Mouse (Mus musculus) lung, postnatal 4 days (tissue): Measurements from ENCODE around the gene Trem2.
"Not testable (repeated sequence)": the region's sequence is repeated elsewhere in the genome, so short reads cannot be mapped to it uniquely, and the experiment has no call there.

Experiments used
- DNase-seq, 2 experiments: peaks; one replicate each; pipeline ENCODE4 v3.0.0; 2021

Gene Trem2

GRCm38 (mm10) chr17:48352976-48353375 is 6.8 kb downstream of the Trem2 start:
- not testable (repeated sequence) for DNase-seq

GRCm38 (mm10) chr17:48355822-48356221 is 9.6 kb downstream of the Trem2 start:
- no peak for DNase-seq

GRCm38 (mm10) chr17:48357892-48358291 is 11.7 kb downstream of the Trem2 start:
- DNase-seq, result no peak

- DNase-seq, result no peak
These were observed 13.4 kb downstream of the Trem2 start, which contains the start of gene Treml1 for GRCm38 (mm10) chr17:48359616-48360015. Gene Treml1 (plus strand): TSS chr17:48359916.

- no peak for DNase-seq
These were observed 14.3 kb downstream of the Trem2 start for GRCm38 (mm10) chr17:48360462-48360861.

GRCm38 (mm10) chr17:48362346-48362745 is 16.1 kb downstream of the Trem2 start:
- DNase-seq, result no peak

- DNase-seq, result peak; percentile 23 to 34
These were observed 16.8 kb downstream of the Trem2 start for GRCm38 (mm10) chr17:48362966-48363365.

GRCm38 (mm10) chr17:48363421-48363965 is 17.3 kb downstream of the Trem2 start:
- DNase-seq, result no peak

- DNase-seq, result no peak
These were observed 19.4 kb downstream of the Trem2 start for GRCm38 (mm10) chr17:48365511-48366155.

- no peak for DNase-seq
These were observed 20.6 kb downstream of the Trem2 start for GRCm38 (mm10) chr17:48366806-48367205.

GRCm38 (mm10) chr17:48371621-48372020 is 25.4 kb downstream of the Trem2 start:
- no peak for DNase-seq

GRCm38 (mm10) chr17:48372987-48373386 is 26.8 kb downstream of the Trem2 start:
- DNase-seq, result no peak

GRCm38 (mm10) chr17:48376102-48376501 is 29.9 kb downstream of the Trem2 start:
- no peak for DNase-seq

GRCm38 (mm10) chr17:48379050-48379449 is 32.8 kb downstream of the Trem2 start:
- DNase-seq, result no peak

- DNase-seq, result no peak
These were observed 39.7 kb downstream of the Trem2 start for GRCm38 (mm10) chr17:48385786-48386461.

- DNase-seq, result no peak
These were observed 42.5 kb downstream of the Trem2 start for GRCm38 (mm10) chr17:48388666-48389065.

GRCm38 (mm10) chr17:48389442-48389841 is 43.2 kb downstream of the Trem2 start:
- no peak for DNase-seq

- no peak for DNase-seq
These were observed 45.2 kb downstream of the Trem2 start for GRCm38 (mm10) chr17:48391446-48391845.

- DNase-seq, result no peak
These were observed 46.4 kb downstream of the Trem2 start for GRCm38 (mm10) chr17:48392616-48393015.

- DNase-seq, result no peak
These were observed 55.5 kb downstream of the Trem2 start for GRCm38 (mm10) chr17:48401710-48402109.

- no peak for DNase-seq
These were observed 56.5 kb downstream of the Trem2 start for GRCm38 (mm10) chr17:48402751-48403150.
